Mouse (Mus musculus) thymus, postnatal 0 days (tissue): ENCODE results near the gene Gabpb2. TPM values are rescaled to one million over a fixed set of nuclear protein-coding genes. Genes with fewer than 3 reads are reported as not detected.

Experiments
- DNase-seq: peaks from one replicate; pipeline ENCODE4 v3.0.0-alpha.2; 2015; ENCODE audit warnings: low spot score
- polyA plus RNA-seq: library from polyadenylated mRNA; unstranded; fragments of >200 nt; fragmentation: Nextera tagmentation; extraction: Ambion mirVana; gene quantifications from 2 replicates; pipeline ENCODE4 v1.2.1, GENCODE M21; 2015

Gene Gabpb2
- 9.3 and 13.8 TPM in 2 replicates for polyA plus RNA-seq

DNA sequence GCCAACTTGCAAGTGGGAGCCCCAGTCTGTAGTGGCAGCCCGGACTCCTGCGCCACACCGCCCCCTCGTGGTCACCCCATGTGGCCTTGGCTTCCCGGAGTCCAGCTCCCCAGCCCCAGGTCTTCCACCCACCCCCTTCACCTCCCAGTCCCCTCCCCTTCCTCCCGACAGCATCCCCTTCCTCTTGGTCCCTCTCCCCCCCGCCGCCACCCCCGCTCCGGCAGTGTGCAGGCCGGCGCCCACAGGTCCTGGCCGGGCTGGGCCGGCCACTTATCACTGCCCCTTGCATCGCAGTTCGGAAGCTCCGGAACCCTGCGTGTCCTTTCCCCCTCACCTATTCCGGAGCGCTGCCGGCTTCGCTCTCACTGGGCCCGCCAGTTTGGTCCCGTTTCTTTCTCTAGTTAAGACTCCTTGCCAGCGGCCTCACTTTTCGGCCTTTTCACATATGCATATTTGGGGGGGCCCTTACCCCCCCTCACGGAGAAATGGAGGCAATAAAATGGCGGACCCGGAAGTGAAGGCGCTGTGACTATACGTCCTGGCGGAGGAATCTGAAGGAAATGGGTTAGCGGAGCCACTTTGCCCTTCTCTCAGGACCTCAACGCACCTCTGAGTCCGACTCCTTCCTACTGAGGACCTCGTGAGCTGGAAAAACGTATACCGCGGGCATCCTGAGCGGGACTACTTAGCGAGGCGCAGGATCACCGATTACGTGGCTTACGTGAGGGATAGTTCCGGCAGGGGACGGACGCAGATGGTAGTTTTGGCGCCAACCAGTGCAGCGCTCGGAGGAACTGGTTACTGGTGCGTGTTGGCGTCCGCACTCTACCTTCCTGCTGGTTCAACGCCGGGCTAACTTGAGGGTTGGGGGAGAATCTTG is at the start of gene Gabpb2:
Gabpb2 (minus strand) TSS at position 662 of the 880 bp plus-strand sequence.
- DNase-seq: peak; percentile 92

DNA sequence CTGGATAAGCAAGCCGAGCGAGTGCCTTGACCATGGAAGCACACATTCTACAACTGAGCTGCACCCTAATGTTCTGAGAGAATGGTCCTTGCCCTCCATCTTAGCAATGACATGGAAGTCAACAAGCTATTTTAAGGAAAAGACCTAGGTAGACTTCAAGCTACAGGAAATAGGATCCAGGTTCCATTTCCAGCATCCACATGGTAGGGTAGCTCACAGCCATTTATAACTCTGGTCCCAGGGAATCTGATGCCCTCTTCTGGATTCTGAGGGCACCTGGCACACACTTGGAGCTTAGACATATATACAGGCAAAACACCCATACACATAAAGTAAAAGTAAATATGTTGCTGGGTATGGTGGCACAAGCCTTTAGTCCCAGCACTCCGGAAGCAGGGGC is 48.3 kb upstream of the Gabpb2 start:
- no peak for DNase-seq

DNA sequence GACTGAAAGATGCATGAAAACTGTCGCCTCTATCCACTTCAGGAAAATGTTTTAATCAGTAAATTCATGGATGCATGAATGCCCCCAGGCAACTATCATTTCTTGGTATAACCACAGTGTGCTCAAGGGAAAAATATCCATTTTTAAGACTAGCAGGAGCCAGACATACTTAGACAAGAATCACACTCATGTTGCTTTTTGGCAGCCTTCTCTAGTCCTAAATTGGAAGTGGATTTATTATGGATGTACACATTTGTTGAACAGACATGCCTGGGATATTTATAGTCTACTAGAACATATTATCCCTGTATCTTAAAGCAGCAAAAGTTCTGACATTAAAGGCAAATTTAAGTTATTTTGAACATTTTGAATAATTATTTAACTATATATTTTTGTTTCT is 47.0 kb upstream of the Gabpb2 start:
- DNase-seq: no peak

DNA sequence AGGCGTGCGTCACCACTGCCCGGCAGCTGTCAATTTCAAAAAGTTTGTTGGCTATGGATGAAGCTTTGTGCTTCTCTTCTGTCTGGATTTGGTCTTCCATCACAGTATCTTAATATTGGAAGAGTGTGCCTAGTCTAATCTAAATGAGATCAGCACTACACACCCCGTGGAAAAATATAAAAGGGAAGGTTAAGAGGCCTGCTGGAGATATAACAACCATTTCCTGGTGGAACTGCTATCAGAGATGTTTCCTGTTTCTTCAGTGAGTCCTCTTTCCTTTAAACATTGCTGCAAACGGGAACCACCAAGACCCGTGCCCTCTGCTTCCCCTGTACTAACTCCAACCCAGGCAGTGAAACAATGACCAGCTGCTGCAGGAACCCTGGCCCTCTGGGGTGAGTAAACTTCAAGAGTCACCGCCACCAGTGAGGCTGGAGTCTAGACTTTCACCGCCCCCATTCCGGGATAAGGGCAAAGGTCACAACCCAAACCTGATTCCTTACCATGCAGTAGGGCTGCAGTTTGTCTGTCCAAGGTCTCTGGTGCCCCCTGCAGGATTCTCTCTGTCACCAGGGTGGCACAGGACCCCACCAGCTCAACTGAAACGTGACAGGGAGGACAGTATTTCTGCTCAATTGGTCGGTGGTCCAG is 45.5 kb upstream of the Gabpb2 start:
- peak; percentile 76 for DNase-seq

DNA sequence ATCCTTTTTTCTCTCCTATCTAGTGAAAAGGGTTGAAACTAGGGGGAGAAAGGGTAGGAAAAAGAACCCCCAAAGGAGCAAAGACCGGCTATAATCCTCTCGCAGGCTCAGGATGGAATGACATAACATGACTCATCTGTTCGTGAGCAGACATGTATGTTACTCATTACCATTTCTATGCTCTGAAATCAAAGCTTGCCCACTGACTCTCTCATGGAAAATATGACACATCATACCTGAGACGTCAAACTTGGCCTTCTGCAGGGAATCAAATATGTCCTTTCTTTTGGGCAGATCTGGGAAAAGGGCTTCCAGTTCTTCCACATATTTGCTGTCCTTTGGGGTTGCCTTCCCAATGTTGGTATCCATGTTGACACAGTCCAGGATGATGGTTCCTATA is 44.3 kb upstream of the Gabpb2 start:
- DNase-seq: no peak

DNA sequence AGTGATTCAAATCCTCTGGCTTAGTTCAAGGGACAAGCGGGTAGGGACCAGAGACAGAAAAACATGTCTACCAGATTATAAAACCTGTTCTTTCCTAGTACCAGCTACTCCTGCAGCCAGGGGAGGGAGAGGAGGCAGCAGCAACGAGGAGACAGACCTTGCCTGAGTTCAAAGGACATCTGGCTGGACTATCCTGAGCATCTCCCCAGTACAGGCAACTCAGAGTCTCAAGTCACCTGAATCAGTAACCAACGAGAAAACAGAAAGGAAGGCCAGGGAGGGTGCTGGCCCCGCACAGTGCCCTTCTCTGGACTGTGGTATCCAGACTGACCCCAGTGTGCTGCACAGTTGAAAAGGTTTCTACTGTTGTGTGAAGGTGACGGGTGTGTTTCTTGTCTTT is 39.2 kb upstream of the Gabpb2 start:
- no peak for DNase-seq

DNA sequence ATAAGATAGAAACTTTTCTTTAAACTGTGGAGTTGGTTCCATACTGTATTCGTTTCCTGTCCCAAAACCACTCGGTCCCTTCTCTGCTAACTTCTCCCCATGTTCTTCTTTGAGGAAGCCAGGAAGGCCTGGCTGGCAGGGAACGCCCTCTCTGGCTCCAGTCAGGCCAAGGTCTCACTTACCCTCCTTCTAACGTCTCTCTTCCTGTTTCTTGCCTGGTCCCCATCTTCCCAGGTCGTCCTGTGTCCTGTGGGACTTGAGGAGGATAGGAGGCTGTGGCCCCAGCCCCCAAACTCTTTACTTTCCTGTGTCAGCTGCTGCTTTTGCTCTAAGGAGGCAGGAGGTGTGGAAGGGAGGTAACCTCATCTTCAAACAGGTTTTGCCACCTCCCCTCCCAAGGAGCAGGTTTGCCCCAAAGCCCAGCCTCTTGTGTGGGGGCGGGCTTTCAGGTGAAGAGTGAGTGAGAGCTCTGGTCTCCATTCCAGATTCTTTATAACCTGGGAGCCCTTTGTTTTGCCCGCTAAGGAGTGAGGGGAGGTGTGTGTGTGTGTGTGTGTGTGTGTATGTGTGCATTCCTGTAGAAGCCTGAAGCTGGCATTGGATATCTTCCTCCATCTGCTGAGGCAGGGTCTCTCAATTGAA is 33.2 kb upstream of the Gabpb2 start, which contains the start of gene Bnipl:
Bnipl (minus strand) TSS at position 411 of the 642 bp plus-strand sequence.
- no peak for DNase-seq

DNA sequence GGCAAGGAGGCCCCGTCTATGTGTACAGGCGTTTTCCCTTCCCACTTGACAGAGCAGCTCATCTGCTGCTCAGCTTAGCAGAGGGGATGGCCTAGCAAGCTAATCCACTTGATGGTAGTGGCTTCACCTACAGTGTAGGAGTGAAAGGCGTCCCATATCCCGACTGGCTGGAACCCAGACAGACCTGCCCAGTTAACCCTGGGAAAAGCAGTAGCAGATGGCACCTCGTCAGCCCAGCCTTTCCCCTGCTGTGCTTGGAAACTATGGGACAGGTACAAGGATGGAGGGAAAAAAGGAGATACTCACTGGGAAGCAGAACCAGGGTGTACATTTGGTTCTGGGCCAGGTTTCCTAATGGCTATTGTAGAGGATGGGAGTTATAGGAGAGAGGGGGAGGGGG is 32.6 kb upstream of the Gabpb2 start:
- no peak for DNase-seq

DNA sequence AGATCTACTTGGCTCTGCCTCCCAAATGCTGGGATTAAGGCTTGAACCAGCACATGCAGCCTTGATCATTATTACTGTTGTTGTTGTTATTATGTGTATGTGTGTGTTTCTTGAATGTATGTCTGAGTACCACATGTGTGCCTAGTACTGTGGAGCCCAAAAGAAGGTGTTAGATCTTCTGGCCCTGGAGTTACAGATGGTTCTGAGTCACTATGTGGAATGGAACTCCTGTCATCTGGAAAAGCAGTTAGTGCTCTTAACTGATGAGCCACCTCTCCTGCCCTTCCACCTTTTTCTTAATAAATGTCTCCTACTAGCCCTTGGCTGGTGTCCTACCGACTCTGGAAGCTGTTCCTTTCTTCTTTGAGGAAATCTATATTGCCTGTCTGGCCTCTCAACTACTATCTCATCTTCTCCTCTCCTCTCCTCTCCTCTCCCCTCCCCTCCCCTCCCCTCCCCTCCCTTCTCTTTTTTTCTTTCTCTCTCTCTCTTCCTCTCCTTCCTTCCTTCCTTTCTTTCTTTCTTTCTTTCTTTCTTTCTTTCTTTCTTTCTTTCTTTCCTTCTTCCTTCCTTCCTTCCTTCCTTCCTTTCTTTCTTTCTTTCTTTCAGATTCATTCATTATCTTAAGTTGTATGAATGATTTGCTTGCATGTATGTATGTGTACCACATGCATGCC is 30.1 kb upstream of the Gabpb2 start:
- DNase-seq: no peak

DNA sequence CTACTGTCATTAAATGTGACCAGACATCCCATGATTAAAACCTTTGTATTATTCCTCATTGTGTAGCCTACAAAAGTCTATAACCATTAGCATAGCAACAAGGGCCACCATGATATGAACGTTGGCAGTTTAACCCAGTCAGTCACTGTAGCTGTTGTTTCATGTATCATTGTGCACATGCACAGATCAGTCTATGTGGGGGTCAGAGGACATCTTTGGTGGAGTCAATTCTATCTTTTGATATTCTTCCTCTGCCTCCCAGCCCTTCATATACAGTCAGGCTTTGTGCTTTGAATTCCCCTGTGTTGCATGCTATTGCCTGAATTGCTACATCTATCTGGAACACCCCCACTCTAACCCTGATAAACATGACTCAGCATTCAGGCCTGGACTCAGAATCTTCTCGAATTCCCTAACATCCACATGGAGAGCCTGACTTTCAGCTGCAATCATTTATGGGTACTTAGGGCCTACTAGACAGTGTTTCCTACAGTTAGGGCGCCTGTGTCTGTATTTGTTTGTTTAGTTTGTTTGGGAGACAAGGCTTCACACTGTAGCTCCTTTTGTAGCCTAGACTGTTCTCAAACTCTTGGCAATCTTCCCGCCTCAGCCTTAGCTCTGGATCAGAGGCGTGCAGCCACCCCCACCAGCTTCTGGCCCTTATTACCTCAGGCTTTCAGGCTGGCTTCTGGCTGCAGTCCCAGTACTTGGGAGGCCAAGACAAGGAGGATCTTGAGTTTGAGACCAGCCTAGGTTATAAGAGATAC is 28.9 kb upstream of the Gabpb2 start:
- DNase-seq: no peak

DNA sequence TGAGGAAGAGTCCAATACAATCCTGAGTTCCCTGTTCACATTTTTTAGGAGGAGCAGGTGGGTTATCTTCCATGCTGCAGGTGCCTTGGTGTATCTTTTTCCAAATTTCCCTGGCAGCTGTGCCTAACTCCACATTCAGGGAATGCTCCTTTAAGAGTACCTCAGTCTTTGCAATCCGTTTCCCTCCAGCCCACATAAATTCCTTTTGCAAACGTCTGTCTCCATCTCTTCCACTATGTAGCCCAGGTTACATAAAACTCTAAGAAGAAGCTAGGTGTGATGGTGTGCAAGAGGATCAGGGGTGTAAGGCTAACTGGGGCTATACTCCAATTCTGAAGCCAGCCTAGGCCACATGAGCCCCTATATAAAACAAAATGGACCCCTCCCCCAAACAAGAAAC is 25.4 kb upstream of the Gabpb2 start:
- DNase-seq: no peak

DNA sequence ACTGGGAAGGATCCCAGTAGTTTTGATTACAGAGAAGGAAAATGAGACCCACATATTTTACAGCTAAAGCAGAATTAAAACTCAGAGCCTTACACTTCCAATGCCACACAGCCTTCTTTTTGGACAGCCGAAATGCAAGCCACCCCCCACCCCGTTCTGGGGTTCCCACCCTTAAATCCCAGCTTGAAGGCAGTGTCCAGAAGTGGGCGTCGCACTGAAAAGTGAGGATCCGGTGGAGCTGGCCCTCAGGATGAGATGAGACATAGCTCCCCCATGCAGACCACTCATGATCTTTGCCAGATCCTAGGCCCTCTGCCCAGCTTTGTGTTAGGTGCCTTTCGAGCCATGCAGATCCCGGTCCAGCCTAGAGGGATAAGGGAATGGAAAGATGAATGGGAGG is 23.8 kb upstream of the Gabpb2 start, which contains the start of gene Gm128:
Gm128 (minus strand) TSS at position 101 of the 400 bp plus-strand sequence.
- DNase-seq: no peak

DNA sequence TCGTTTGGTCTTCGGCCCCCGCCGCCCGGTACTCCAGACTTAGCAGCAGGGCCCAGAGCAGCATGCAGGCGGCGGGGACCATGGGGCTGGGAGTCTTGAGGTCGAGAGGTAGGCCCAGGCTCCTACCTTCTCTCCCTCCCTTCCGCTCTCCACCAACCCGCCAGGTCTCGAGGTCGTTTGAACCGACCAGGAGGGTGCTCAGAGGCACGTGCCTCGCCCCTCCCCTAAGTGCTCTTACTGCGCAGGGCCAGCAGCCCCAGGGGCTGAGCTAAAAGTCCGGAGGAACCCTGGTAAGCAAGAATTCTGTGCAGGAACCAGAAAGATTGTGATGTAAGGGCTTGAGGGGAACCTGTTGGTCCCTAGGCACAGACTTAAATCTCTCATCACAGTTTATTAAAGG is 23.2 kb upstream of the Gabpb2 start:
- DNase-seq: no peak

DNA sequence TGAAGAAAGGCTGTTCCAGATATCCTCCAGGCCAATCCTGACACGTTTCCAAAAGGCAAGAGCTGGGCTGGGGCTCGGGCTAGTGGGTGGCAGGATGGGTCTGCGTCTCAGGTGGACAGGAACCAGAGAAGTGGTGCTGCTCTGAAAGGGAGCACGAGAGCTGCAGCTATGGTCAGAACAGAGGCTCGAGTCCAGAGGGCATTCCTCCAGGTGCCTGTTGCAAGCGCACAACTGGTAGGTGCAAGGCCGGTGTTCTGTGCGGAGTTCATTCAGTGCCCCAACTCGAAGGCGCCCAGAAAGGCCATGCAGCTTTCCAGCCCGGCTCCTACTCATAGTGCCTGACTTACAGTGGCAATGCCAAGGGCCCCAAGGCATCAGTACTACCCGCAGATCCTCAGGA is 22.3 kb upstream of the Gabpb2 start:
- DNase-seq: no peak

DNA sequence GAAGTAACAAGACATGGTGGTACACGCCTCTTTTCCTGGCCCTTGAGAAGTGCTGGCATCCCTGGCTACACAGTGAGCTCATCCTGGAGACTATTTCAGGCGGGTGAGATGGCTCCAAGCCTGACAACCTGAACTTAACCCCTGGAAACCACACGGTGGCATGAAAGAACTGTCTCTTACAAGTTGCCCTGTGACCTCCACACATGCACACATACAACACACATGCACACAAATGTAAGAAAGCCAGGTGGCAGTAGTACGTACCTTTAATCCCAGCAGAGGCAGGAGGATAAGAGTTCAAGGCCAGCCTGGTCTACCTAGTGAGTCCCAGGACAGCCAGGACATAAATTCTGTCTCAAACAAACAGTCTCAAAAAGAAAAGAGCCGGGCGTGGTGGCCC is 21.3 kb upstream of the Gabpb2 start:
- DNase-seq: no peak

DNA sequence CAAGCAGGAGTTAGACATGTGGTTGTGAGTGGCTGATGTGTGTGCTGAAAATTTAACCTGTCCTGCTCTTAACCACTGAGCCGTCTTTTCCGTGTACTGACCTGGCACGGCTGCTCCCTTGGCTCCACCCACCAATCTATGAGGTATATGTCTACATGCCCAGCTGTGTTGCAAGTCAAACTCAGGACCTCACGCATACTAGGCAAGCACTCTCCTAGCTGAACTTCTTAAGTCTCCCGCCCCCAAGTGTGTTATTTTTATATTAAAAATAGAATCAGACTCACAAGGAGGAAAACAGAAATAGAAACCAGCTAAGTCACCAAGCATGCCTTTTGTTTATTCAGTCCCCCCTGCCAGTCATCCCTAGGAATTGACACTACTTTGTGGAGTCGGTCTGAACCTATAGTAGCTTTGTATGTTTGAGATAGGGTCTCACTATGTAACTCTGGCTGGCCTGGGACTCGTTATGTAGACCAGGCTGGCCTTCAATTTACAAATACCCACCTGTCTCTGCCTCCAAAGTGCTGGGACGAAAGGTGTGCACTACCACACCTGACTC is 19.9 kb upstream of the Gabpb2 start:
- no peak for DNase-seq

DNA sequence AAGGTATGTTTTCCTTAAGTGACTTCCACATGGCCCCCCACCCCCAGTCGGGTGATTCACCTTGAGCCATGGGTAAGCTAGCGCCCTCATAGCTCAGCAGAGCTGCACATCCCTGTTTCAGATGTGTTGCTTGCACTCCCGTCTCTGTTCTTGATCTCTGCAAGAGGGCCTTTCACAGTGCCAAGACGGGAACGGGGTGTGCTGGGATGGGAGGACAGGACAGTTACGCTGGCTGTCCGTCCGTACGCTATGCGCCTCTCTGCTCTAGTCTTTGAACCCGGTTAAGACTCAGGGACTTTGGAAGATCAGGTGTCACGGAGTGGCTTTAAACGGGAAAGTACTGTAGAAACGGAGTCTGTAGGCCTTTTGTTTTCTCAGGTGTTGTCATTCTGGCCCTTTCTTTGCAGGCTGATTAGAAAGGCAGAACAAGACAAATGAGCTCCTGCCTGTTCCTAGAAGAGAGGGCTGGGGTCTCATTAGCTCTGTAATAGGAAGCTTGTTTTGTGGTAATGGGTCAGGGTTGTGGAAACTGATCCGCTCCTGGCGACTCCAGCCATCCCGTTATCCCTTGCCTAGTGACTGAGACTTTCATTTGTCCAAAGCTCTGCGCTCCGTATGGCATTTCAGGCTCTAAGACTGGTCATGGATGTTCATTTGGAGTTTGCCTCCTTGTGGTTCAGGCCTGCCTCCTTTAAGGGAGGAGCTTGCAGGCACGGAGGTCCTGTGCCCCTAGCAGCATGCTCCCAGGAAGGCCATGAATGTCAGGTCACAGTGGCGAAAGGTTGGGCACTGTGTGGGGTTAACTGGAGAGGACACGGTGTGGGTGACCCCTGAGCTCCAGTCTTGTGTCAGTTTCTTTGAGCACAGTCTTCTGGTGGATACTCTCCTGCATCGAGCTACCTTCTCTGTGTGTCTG is 17.9 kb upstream of the Gabpb2 start:
- DNase-seq: no peak

DNA sequence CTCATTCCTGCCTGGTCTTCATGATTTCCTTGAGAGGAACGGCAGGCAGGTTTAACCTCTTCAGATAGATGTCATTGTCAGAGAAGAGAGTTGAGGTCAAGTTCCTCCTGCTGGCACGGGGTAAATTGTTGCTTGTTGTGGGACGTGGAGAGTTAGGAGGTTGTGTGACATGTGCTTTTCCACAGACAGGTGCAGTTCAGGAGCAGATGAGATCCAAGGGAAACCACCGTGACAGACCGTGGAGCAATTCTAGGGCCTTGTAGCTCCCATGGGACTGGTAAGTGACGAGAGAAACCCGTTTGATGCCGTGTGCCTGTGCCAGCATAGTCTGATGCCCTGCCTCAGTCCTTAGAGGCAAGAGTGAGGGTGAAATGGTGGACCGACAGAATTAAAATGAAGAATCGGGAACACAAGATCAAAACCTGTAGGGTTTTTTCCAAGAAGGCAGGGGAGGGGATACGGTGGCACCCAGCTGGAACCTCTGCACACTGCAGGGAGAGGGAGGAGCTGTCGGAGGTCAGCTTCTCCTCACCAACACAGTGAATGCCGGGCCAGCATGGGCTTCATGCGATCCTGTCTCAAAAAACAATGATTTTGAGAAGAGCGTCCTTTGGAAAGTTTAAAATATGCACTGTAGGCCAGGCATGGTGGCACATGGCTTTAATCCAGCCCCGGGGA is 15.7 kb upstream of the Gabpb2 start:
- no peak for DNase-seq

DNA sequence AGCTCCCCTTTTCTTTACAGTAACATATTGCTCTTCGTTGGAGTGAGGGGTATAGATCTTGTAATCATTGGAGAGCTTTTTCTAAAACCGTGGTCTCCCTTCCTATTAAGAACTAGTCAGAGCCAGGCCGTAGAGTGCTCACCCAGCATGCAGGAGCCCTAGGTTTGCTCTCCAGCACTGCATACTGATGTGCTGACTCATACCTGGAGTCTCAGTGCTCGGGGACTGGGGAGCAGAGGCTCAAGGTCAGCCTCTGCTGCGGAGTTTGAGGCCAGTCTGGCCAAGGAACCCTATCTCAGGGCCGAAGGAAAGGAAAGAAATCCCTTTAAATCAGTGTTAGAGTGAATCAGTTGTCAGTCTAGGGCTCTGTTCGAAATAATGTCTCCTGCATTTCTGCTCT is 15.1 kb upstream of the Gabpb2 start:
- no peak for DNase-seq
